Mouse (Mus musculus): ENCODE measurements at regions not wholly inside any gene's neighbourhood (a gene's known extent, or its start where the extent isn't known, plus 50 kb on each side); places are given as distances from the start of the nearest gene placed in this dataset.

- Histone ChIP-seq H3K4me1 (peaks cover 13% of the 10 kb centered on the region), H3K9ac (no peak overlapping the region), H3K4me2 (no peak overlapping the region), H3K27me3 (replicated peaks) (no peaks in the 10 kb centered on the region; the same call in 1 of the 2 replicates), H3K9me3 (no peaks in the 10 kb centered on the region), H3K36me3 (no peaks in the 10 kb centered on the region), H3K27ac (replicated peaks) (no peak overlapping the region), H3K4me3 (no peak overlapping the region)
- WGBS, result 37% methylated on average over 11 of the region's 11 CpGs
- no peak for ATAC-seq (ENCODE audit: extremely low read depth, insufficient number of reproducible peaks, low FRiP score, low TSS enrichment)
Observed at GRCm38 (mm10) chr13:119231556-119231955, 196.8 kb upstream of the Paip1 start.

GRCm38 (mm10) chr13:119232100-119233029 lies 196.0 kb upstream of the Paip1 start:
- peaks cover 13% of the 10 kb centered on the region for H3K4me1 ChIP-seq
- H3K36me3 ChIP-seq, result no peaks in the 10 kb centered on the region
- no peak overlapping the region for H3K27ac ChIP-seq (replicated peaks)
- H3K9me3 ChIP-seq, result no peaks in the 10 kb centered on the region
- H3K4me2 ChIP-seq, result peak overlapping the region; percentile 5; the same call in 1 of the 2 replicates
- no peaks in the 10 kb centered on the region; the same call in 1 of the 2 replicates for H3K27me3 ChIP-seq (replicated peaks)
- ATAC-seq (ENCODE audit: extremely low read depth, insufficient number of reproducible peaks, low FRiP score, low TSS enrichment), result 0 out of 2 replicates have a peak, but pooled peaks have one; percentile 37
- no peak overlapping the region for H3K9ac ChIP-seq
- no peak overlapping the region for H3K4me3 ChIP-seq
- WGBS, result 24% methylated on average over 8 of the region's 8 CpGs

DNA sequence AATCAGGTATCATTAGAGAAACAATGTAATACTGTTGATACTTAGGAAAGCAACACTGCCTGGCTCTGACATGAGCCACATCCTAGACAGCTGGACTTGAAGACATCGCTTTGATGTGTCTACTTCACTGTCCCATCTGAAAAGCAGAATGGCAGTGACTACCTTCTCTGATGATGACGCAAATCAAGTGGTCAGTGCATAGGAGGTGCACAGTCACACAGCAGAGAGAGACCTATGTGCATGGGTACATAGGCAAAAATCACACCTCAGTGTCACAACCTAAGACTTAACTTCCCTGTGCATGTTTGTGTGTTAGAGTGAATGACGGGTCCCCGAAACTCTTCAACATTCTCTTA lies 195.4 kb upstream of the Paip1 start:
- no peak overlapping the region for H3K4me2 ChIP-seq
- WGBS, result 65% methylated on average over 4 of the region's 4 CpGs
- H3K4me1 ChIP-seq, result peaks cover 13% of the 10 kb centered on the region
- H3K4me3 ChIP-seq, result no peak overlapping the region
- H3K9ac ChIP-seq, result no peak overlapping the region
- no peak for ATAC-seq (ENCODE audit: extremely low read depth, insufficient number of reproducible peaks, low FRiP score, low TSS enrichment)
- H3K9me3 ChIP-seq, result no peaks in the 10 kb centered on the region
- no peaks in the 10 kb centered on the region for H3K36me3 ChIP-seq
- H3K27me3 ChIP-seq (replicated peaks), result no peaks in the 10 kb centered on the region; the same call in 1 of the 2 replicates
- no peak overlapping the region for H3K27ac ChIP-seq (replicated peaks)

GRCm38 (mm10) chr13:119233869-119234268 lies 194.5 kb upstream of the Paip1 start:
- no peak for ATAC-seq (ENCODE audit: extremely low read depth, insufficient number of reproducible peaks, low FRiP score, low TSS enrichment)
- 59% methylated on average over 3 of the region's 3 CpGs for WGBS
- no peak overlapping the region for H3K27ac ChIP-seq (replicated peaks)

GRCm38 (mm10) chr13:119242358-119242757 lies 186.0 kb upstream of the Paip1 start:
- no peak overlapping the region for H3K4me2 ChIP-seq
- no peaks in the 10 kb centered on the region for H3K9me3 ChIP-seq
- no peak for ATAC-seq (ENCODE audit: extremely low read depth, insufficient number of reproducible peaks, low FRiP score, low TSS enrichment)
- 18% methylated on average over 3 of the region's 3 CpGs for WGBS
- H3K4me1 ChIP-seq, result peaks cover 5% of the 10 kb centered on the region; the same call in 1 of the 2 replicates
- no peaks in the 10 kb centered on the region for H3K36me3 ChIP-seq
- no peak overlapping the region for H3K4me3 ChIP-seq
- H3K9ac ChIP-seq, result no peak overlapping the region
- no peak overlapping the region for H3K27ac ChIP-seq (replicated peaks)
- H3K27me3 ChIP-seq (replicated peaks), result no peaks in the 10 kb centered on the region

More at GRCm38 (mm10) chr13:119233869-119234268, 194.5 kb upstream of the Paip1 start:
- Histone ChIP-seq H3K4me3 (no peak overlapping the region), H3K27me3 (replicated peaks) (no peaks in the 10 kb centered on the region; the same call in 1 of the 2 replicates), H3K9me3 (no peaks in the 10 kb centered on the region), H3K4me2 (no peak overlapping the region), H3K9ac (no peak overlapping the region), H3K36me3 (no peaks in the 10 kb centered on the region), H3K4me1 (peaks cover 13% of the 10 kb centered on the region)

- Histone ChIP-seq H3K4me1 (peaks cover 5% of the 10 kb centered on the region; the same call in 1 of the 2 replicates), H3K27me3 (replicated peaks) (no peaks in the 10 kb centered on the region), H3K27ac (replicated peaks) (no peak overlapping the region), H3K4me3 (no peak overlapping the region), H3K9ac (no peak overlapping the region), H3K36me3 (no peaks in the 10 kb centered on the region), H3K4me2 (no peak overlapping the region), H3K9me3 (no peaks in the 10 kb centered on the region)
- ATAC-seq (ENCODE audit: extremely low read depth, insufficient number of reproducible peaks, low FRiP score, low TSS enrichment), result no peak
- 65% methylated on average over 2 of the region's 2 CpGs for WGBS
Observed at GRCm38 (mm10) chr13:119247101-119247500, 181.3 kb upstream of the Paip1 start.

GRCm38 (mm10) chr13:119252006-119252405 lies 176.4 kb upstream of the Paip1 start:
- Histone ChIP-seq H3K27me3 (replicated peaks) (no peaks in the 10 kb centered on the region), H3K9ac (no peak overlapping the region), H3K36me3 (no peaks in the 10 kb centered on the region), H3K4me3 (no peak overlapping the region), H3K9me3 (no peaks in the 10 kb centered on the region), H3K27ac (replicated peaks) (no peak overlapping the region), H3K4me1 (no peaks in the 10 kb centered on the region), H3K4me2 (no peak overlapping the region)
- 72% methylated on average over 2 of the region's 2 CpGs for WGBS
- no peak for ATAC-seq (ENCODE audit: extremely low read depth, insufficient number of reproducible peaks, low FRiP score, low TSS enrichment)

DNA sequence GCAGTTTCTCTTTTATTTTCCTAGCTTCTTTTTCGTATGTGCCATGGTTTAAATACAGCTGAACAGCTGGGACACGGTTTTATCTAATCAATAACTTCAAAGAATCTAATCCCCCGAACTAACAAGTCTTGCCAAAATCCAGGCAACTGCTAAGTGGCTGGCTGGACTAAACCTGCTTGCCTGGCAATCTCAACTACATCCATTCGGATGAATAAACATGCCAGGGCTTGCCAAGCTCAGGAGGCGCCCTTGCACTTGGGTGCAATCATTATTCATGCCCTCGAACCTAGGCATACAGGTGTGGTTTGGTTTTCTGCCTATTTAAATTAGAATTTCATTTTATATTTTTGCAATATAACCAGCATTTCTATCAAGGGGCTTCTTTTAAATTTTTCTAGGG lies 172.1 kb upstream of the Paip1 start:
- H3K4me2 ChIP-seq, result no peak overlapping the region
- H3K36me3 ChIP-seq, result no peaks in the 10 kb centered on the region
- 41% methylated on average over 6 of the region's 6 CpGs for whole genome bisulfite sequencing
- no peak overlapping the region for H3K27ac ChIP-seq (replicated peaks)
- no peak overlapping the region for H3K9ac ChIP-seq
- no peak for ATAC-seq (ENCODE audit: extremely low read depth, insufficient number of reproducible peaks, low FRiP score, low TSS enrichment)
- no peaks in the 10 kb centered on the region for H3K4me1 ChIP-seq
- no peak overlapping the region for H3K4me3 ChIP-seq
- H3K9me3 ChIP-seq, result no peaks in the 10 kb centered on the region
- H3K27me3 ChIP-seq (replicated peaks), result no peaks in the 10 kb centered on the region

DNA sequence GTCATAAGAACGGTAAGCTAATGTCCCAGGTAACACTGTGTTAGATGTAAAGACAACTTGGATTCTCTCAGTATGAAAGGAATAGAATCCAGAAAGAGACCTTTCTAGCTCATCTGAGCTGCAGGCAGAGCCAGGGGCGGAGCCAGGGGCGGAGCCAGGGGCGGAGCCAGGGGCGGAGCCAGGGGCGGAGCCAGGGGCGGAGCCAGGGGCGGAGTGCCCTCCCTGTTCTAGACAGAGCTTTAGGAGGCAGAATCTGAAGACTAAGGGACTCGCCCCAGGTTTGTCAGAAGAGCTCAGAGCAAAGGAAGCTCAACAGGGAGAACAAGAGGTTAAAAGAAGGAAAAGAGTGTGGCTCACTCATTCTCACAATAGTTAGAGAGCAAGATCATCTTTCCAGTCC lies 169.9 kb upstream of the Paip1 start:
- H3K4me3 ChIP-seq, result no peak overlapping the region
- H3K27me3 ChIP-seq (replicated peaks), result no peaks in the 10 kb centered on the region
- WGBS, result 75% methylated on average over 9 of the region's 9 CpGs
- H3K9ac ChIP-seq, result no peak overlapping the region
- H3K4me1 ChIP-seq, result no peaks in the 10 kb centered on the region
- no peak for ATAC-seq (ENCODE audit: extremely low read depth, insufficient number of reproducible peaks, low FRiP score, low TSS enrichment)
- no peak overlapping the region for H3K4me2 ChIP-seq
- no peaks in the 10 kb centered on the region for H3K9me3 ChIP-seq
- H3K27ac ChIP-seq (replicated peaks), result no peak overlapping the region
- H3K36me3 ChIP-seq, result no peaks in the 10 kb centered on the region

DNA sequence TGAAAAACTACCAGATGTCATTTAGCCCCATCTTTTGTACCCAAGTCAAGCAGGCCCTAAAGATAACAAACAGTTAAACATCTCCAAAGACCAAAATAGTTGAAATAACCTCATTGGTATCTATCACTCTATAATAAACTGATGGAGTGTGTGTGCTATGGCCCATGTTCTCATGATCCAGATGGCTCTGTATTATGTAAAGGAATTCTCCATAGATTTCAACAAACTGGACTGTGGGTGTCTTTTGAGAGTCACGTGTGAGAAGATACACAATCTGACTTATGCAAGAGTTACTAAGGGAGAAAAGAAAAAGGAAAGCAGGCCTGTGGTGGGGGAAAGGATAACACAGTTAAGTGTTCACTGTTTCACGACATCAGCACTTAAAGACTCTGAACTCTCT lies 164.8 kb upstream of the Paip1 start:
- Histone ChIP-seq H3K27me3 (replicated peaks) (no peaks in the 10 kb centered on the region), H3K36me3 (no peaks in the 10 kb centered on the region), H3K4me1 (no peaks in the 10 kb centered on the region), H3K9me3 (no peaks in the 10 kb centered on the region), H3K4me2 (no peak overlapping the region), H3K27ac (replicated peaks) (no peak overlapping the region), H3K9ac (no peak overlapping the region), H3K4me3 (no peak overlapping the region)
- WGBS, result 41% methylated on average over 2 of the region's 2 CpGs
- ATAC-seq (ENCODE audit: extremely low read depth, insufficient number of reproducible peaks, low FRiP score, low TSS enrichment), result no peak

GRCm38 (mm10) chr13:119267608-119268300 lies 160.6 kb upstream of the Paip1 start:
- WGBS, result 80% methylated on average over 4 of the region's 4 CpGs
- ATAC-seq (ENCODE audit: extremely low read depth, insufficient number of reproducible peaks, low FRiP score, low TSS enrichment), result no peak
- Histone ChIP-seq H3K4me2 (no peak overlapping the region), H3K27me3 (replicated peaks) (no peaks in the 10 kb centered on the region), H3K4me3 (no peak overlapping the region), H3K9ac (no peak overlapping the region), H3K36me3 (no peaks in the 10 kb centered on the region), H3K4me1 (no peaks in the 10 kb centered on the region), H3K27ac (replicated peaks) (no peak overlapping the region), H3K9me3 (no peaks in the 10 kb centered on the region)

All from heart, embryonic 13.5 days (tissue).